Mouse (Mus musculus): ENCODE data around the gene 4930524N10Rik. TPM values are rescaled to one million over a fixed set of nuclear protein-coding genes. Genes with fewer than 3 reads are reported as not detected.

The 4930524N10Rik gene
- total RNA-seq (2017): not detected in 2 replicates

DNA sequence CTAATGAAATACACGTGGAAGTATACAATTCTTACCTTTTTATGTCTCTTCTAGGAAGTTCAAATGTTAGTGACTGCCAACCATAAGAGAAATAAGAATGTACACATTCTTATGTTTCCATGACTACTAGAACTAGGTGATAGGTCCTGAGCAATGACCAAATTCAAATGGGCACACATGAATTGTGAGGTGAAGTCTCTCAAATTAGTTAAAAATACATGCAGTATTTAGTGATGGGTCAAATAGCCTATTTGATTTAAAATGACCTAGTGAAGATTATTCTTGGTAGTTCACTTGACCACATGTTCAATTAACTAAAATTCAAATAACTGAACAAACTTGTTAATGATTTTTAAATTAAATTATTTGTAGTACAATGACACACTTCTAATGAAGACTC is at the start of gene 4930524N10Rik:
Gene 4930524N10Rik, minus strand, starts transcription at position 101 of the 400 bp plus-strand sequence.
- ATAC-seq (replicated peaks in 1 of 2; ENCODE audit: insufficient read depth in 1 of 2, low FRiP score in 2 of 2, low TSS enrichment in 1 of 2, low read depth in 1 of 2, poor library complexity in 2 of 2, severe bottlenecking in 2 of 2): no peak

DNA sequence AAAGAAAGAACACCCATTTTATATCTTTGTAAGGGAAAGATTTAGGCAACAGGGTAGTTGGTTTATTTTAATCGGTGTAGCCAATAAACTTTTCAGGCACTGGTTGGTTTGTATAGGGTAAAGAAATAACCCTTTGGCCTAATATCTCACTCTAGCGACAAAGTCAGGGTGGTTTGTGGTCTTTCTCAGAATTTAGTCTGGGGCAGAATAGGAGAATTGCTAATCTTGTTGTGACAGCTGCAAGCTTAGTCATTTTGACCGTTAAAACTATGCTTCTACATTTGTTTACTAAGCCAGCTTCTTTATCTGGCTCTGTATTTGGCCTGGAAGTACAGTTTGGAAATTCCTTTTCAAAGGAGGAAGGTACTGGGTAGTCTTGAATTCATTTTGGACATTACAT is 6.8 kb upstream of the 4930524N10Rik start:
- no peak for ATAC-seq (replicated peaks in 1 of 2; ENCODE audit: insufficient read depth in 1 of 2, low FRiP score in 2 of 2, low TSS enrichment in 1 of 2, low read depth in 1 of 2, poor library complexity in 2 of 2, severe bottlenecking in 2 of 2)

DNA sequence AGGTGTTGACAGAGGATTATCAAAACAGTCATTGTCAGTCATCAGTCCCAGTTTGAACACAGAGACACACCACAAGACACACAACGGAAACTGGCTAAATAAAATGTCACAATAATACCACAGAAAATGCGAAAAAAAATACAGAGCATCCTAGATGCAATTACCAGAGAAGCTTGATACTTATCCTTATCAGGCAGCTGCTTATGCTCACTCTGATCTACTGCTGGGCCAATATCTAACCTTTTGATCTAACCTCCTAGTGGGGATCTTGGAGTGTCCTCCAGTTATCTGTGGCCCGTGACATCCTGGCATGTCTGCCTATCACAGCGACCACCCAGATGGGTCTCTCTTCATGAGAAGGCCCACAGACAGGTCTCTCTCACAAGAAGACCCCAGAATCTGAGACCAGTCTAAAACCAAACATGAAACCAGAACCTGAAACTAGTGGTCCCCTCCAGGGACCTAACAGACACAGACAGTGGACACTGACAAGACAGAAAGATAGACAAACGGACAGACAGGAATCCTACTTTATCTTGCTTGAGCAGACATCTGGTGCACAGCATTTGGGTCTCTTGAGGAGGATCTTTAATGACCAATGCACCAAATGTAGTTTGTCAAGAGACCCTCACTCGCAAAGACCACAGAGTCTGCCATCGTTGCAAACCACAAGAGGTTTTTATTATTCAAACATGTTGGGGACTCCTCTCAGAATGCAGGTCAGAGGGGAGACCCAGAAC is 6.3 kb upstream of the 4930524N10Rik start:
- no peak for ATAC-seq (replicated peaks in 1 of 2; ENCODE audit: insufficient read depth in 1 of 2, low FRiP score in 2 of 2, low TSS enrichment in 1 of 2, low read depth in 1 of 2, poor library complexity in 2 of 2, severe bottlenecking in 2 of 2)

GRCm38 (mm10) chrX:154347933-154348332 is 4.7 kb upstream of the 4930524N10Rik start:
- no peak for ATAC-seq (replicated peaks in 1 of 2; ENCODE audit: insufficient read depth in 1 of 2, low FRiP score in 2 of 2, low TSS enrichment in 1 of 2, low read depth in 1 of 2, poor library complexity in 2 of 2, severe bottlenecking in 2 of 2)

Other genes with a start within 250 kb of the 4930524N10Rik start
- gene Gm15140, start 222.7 kb downstream of the 4930524N10Rik start, total RNA-seq (2017): not detected in 2 replicates
- not detected in 2 replicates for gene Samt4, start 138.6 kb upstream of the 4930524N10Rik start, total RNA-seq (2017)
- gene Samt2, start 236.0 kb upstream of the 4930524N10Rik start, total RNA-seq (2017): not detected in 2 replicates